Mouse (Mus musculus) MEL (cell line): ENCODE measurements around the gene Depdc7. TPM values are rescaled to one million over a fixed set of nuclear protein-coding genes. Genes with fewer than 3 reads are reported as not detected.

ENCODE experiments used
- DNase-seq: peaks from one replicate; pipeline ENCODE4 v3.0.0; 2011; ENCODE audit warnings: low read depth, low spot score
- H3K27ac ChIP-seq: 2 replicates; pipeline ENCODE4 v1.5.1; 2012; ENCODE audit warnings: low read depth, mild to moderate bottlenecking, control low read depth, low read length, moderate library complexity; ENCODE audit not compliant: control insufficient read depth
- H3K27me3 ChIP-seq, 2 experiments: fragments of 150-350 bp in 1 of 2; sonication (generic) in 1 of 2; 2 replicates each; pipeline ENCODE4 v1.6.1; 2012; ENCODE audit warnings: low read length in 2 of 2, mild to moderate bottlenecking in 2 of 2, improper control_type of control experiment in 1 of 2, moderate library complexity in 1 of 2; ENCODE audit not compliant: insufficient read depth in 2 of 2, control insufficient read depth in 1 of 2
- H3K36me3 ChIP-seq, 2 experiments: 2 replicates each; pipeline ENCODE4 v1.6.1; 2012 to 2014; ENCODE audit warnings: low read length in 2 of 2, improper control_type of control experiment in 1 of 2, inconsistent platforms in 1 of 2, mild to moderate bottlenecking in 1 of 2; ENCODE audit not compliant: insufficient read depth in 2 of 2, control insufficient read depth in 1 of 2
- H3K4me1 ChIP-seq, 2 experiments: fragments of 150-350 bp in 1 of 2; sonication (generic) in 1 of 2; 2 replicates each; pipeline ENCODE4 v1.6.1; 2012; ENCODE audit warnings: low read length in 2 of 2, improper control_type of control experiment in 1 of 2, mild to moderate bottlenecking in 1 of 2; ENCODE audit not compliant: insufficient read depth in 2 of 2, control insufficient read depth in 1 of 2
- H3K4me3 ChIP-seq, 2 experiments: fragments of 150-350 bp in 1 of 2; sonication (generic) in 1 of 2; 2 replicates each; pipeline ENCODE4 v1.5.1; 2012; ENCODE audit warnings: low read depth in 2 of 2, low read length in 2 of 2, mild to moderate bottlenecking in 2 of 2, moderate library complexity in 2 of 2, control low read depth in 1 of 2, improper control_type of control experiment in 1 of 2; ENCODE audit not compliant: control insufficient read depth in 1 of 2, insufficient read depth in 1 of 2
- H3K79me2 ChIP-seq: 2 replicates; pipeline ENCODE4 v1.6.1; 2012; ENCODE audit warnings: mild to moderate bottlenecking, low read length, moderate library complexity; ENCODE audit not compliant: control insufficient read depth, poor library complexity, insufficient read depth
- H3K9ac ChIP-seq: 2 replicates; pipeline ENCODE4 v1.6.1; 2012; ENCODE audit warnings: low read depth, mild to moderate bottlenecking, control low read depth, low read length, moderate library complexity; ENCODE audit not compliant: control insufficient read depth, poor library complexity, severe bottlenecking
- H3K9me3 ChIP-seq: fragments of 150-350 bp; sonication (generic); replicated peaks from 2 replicates; pipeline ENCODE4 v1.6.1; 2012; ENCODE audit warnings: mild to moderate bottlenecking, low read length, improper control_type of control experiment, moderate library complexity; ENCODE audit not compliant: insufficient read depth
- CHD1 ChIP-seq: IDR thresholded peaks from 2 replicates; pipeline ENCODE4 v1.6.1; 2012; ENCODE audit warnings: low read depth, mild to moderate bottlenecking, inconsistent platforms, low read length, improper control_type of control experiment
- CHD2 ChIP-seq: IDR thresholded peaks from 2 replicates; pipeline ENCODE4 v1.6.1; 2011; ENCODE audit warnings: low read length, improper control_type of control experiment
- E2F4 ChIP-seq: IDR thresholded peaks from 2 replicates; pipeline ENCODE4 v1.6.1; 2011; ENCODE audit warnings: low read depth, low read length, improper control_type of control experiment, borderline replicate concordance
- EP300 ChIP-seq, 2 experiments: IDR thresholded peaks; 2 replicates each; pipeline ENCODE4 v1.6.1; 2011; ENCODE audit warnings: improper control_type of control experiment in 2 of 2, low read length in 2 of 2, low read depth in 1 of 2, mild to moderate bottlenecking in 1 of 2
- GATA1 ChIP-seq: IDR thresholded peaks from 2 replicates; pipeline ENCODE4 v1.6.1; 2011; ENCODE audit warnings: low read depth, low read length, improper control_type of control experiment
- MAZ ChIP-seq: IDR thresholded peaks from 2 replicates; pipeline ENCODE4 v1.6.1; 2012; ENCODE audit warnings: low read depth, mild to moderate bottlenecking, inconsistent platforms, low read length, improper control_type of control experiment
- MEF2A ChIP-seq: IDR thresholded peaks from 2 replicates; pipeline ENCODE4 v1.6.1; 2014; ENCODE audit warnings: low read depth, mild to moderate bottlenecking, inconsistent platforms, low read length, improper control_type of control experiment; ENCODE audit not compliant: poor library complexity, insufficient replicate concordance, severe bottlenecking; ENCODE audit errors: extremely low read depth
- NELFE ChIP-seq: IDR thresholded peaks from 2 replicates; pipeline ENCODE4 v1.6.1; 2011; ENCODE audit warnings: low read depth, low read length, improper control_type of control experiment
- POLR2A ChIP-seq, 2 experiments: IDR thresholded peaks; 2 replicates each; pipeline ENCODE4 v1.6.1; 2011 to 2012; ENCODE audit warnings: low read length in 2 of 2, mild to moderate bottlenecking in 2 of 2, control low read depth in 1 of 2, improper control_type of control experiment in 1 of 2, low read depth in 1 of 2, moderate library complexity in 1 of 2; ENCODE audit not compliant: control insufficient read depth in 1 of 2, insufficient read depth in 1 of 2, poor library complexity in 1 of 2
- POLR2AphosphoS2 ChIP-seq: IDR thresholded peaks from 2 replicates; pipeline ENCODE4 v1.6.1; 2011; ENCODE audit warnings: low read length, improper control_type of control experiment
- POLR2AphosphoS5 ChIP-seq: IDR thresholded peaks from 2 replicates; pipeline ENCODE4 v1.6.1; 2012; ENCODE audit warnings: low read depth, borderline replicate concordance, mild to moderate bottlenecking, inconsistent platforms, low read length, moderate library complexity, mixed read lengths
- RCOR1 ChIP-seq: IDR thresholded peaks from 2 replicates; pipeline ENCODE4 v1.6.1; 2012; ENCODE audit warnings: low read depth, mild to moderate bottlenecking, inconsistent platforms, low read length, improper control_type of control experiment
- SIN3A ChIP-seq: IDR thresholded peaks from 2 replicates; pipeline ENCODE4 v1.6.1; 2012; ENCODE audit warnings: low read length, improper control_type of control experiment, inconsistent platforms
- SMC3 ChIP-seq: IDR thresholded peaks from 2 replicates; pipeline ENCODE4 v1.6.1; 2011; ENCODE audit warnings: low read depth, low read length, improper control_type of control experiment
- TBP ChIP-seq: IDR thresholded peaks from 2 replicates; pipeline ENCODE4 v1.8.0; 2011; ENCODE audit warnings: low read depth, low read length, improper control_type of control experiment
- USF2 ChIP-seq, 2 experiments: IDR thresholded peaks; 2 replicates each; pipeline ENCODE4 v1.6.1; 2011 to 2012; ENCODE audit warnings: improper control_type of control experiment in 2 of 2, low read length in 2 of 2, borderline replicate concordance in 1 of 2, inconsistent platforms in 1 of 2, low read depth in 1 of 2, mild to moderate bottlenecking in 1 of 2; ENCODE audit not compliant: insufficient read depth in 1 of 2
- ZC3H11A ChIP-seq: IDR thresholded peaks from 2 replicates; pipeline ENCODE4 v1.6.1; 2012; ENCODE audit warnings: low read depth, mild to moderate bottlenecking, inconsistent platforms, low read length, improper control_type of control experiment
- ZNF384 ChIP-seq: IDR thresholded peaks from 2 replicates; pipeline ENCODE4 v1.6.1; 2012; ENCODE audit warnings: low read depth, mild to moderate bottlenecking, inconsistent platforms, low read length, improper control_type of control experiment
- polyA plus RNA-seq, 2 experiments: library from polyadenylated mRNA; stranded (reverse) in 1 of 2; unstranded in 1 of 2; fragments of >175 nt in 1 of 2; fragments of >200 nt in 1 of 2; gene quantifications; 2 replicates each; pipeline versions ENCODE4 v1.2.1 to v1.2.4; 2012; ENCODE audit warnings: low replicate concordance in 2 of 2, low read depth in 1 of 2; ENCODE audit not compliant: insufficient read length in 2 of 2, insufficient read depth in 1 of 2, missing spikeins in 1 of 2
- total RNA-seq: library from RNA; depleted of rRNA; stranded (reverse); fragments of 300-350 nt; gene quantifications from 2 replicates; pipeline ENCODE4 v1.2.3, GENCODE M21; 2012

Depdc7 gene
- total and polyA plus RNA-seq, 3 experiments, result 7.1 to 8.6 TPM; not detected in 1

- DNase-seq, result peak; percentile 39
- peak overlapping the region; percentile 31 for H3K9ac ChIP-seq
- no peaks in the 10 kb centered on the region for H3K9me3 ChIP-seq
- H3K4me3 ChIP-seq, result no peak overlapping the region
- 0 out of 2 replicates have a peak, but pooled peaks have one; percentile 10 for TF ChIP-seq SIN3A
- TF ChIP-seq NELFE, result no peak
- H3K4me1 ChIP-seq, result peaks cover 7 to 11% of the 10 kb centered on the region in 2 experiments
- H3K79me2 ChIP-seq, result peaks cover 2% of the 10 kb centered on the region; the same call in 1 of the 2 replicates
- H3K36me3 ChIP-seq, result peaks cover 0 to 18% of the 10 kb centered on the region in 2 experiments; a peak in 2 of 4 replicates
- H3K27me3 ChIP-seq, result no peaks in the 10 kb centered on the region
- H3K27ac ChIP-seq, result no peak overlapping the region
These were observed 25.4 kb downstream of the Depdc7 start for GRCm38 (mm10) chr2:104717231-104717735.

- Histone ChIP-seq H3K4me1 (peaks cover 9 to 11% of the 10 kb centered on the region in 2 experiments), H3K4me3 (no peak within 1 kb of the TSS), H3K9me3 (no peaks in the 10 kb centered on the region), H3K36me3 (peaks cover 0 to 14% of the 10 kb centered on the region in 2 experiments; a peak in 2 of 4 replicates), H3K79me2 (peaks cover 11% of the 10 kb centered on the region; the same call in 1 of the 2 replicates), H3K9ac (no peak within 1 kb of the TSS), H3K27me3 (no peaks in the 10 kb centered on the region), H3K27ac (no peak within 1 kb of the TSS)
- no peak for DNase-seq
- no peak for TF ChIP-seq MAZ
- TF ChIP-seq ZNF384, result no peak
- TF ChIP-seq CHD1, result no peak
- no peak for TF ChIP-seq GATA1
- TF ChIP-seq CHD2, result no peak
- no peak for TF ChIP-seq EP300 (IDR thresholded peaks at IDR 0.05; ENCODE audit: low read depth in 1 of 2, low read length in 2 of 2)
- TF ChIP-seq SMC3, result no peak
- TF ChIP-seq TBP, result no peak
- TF ChIP-seq ZC3H11A, result no peak
- TF ChIP-seq POLR2AphosphoS2, result no peak
- no peak for TF ChIP-seq MEF2A
- TF ChIP-seq E2F4, result no peak
- TF ChIP-seq POLR2AphosphoS5, result no peak
- TF ChIP-seq POLR2A (IDR thresholded peaks at IDR 0.05; ENCODE audit: control insufficient read depth in 1 of 2, insufficient read depth in 1 of 2, low read depth in 1 of 2, low read length in 2 of 2, poor library complexity in 1 of 2), result no peak
- no peak for TF ChIP-seq USF2 (IDR thresholded peaks at IDR 0.05; ENCODE audit: borderline replicate concordance in 1 of 2, insufficient read depth in 1 of 2, low read depth in 1 of 2, low read length in 2 of 2)
- no peak for TF ChIP-seq RCOR1
These were observed 26.4 kb downstream of the Depdc7 start, which contains the start of gene Pin1rt1 for GRCm38 (mm10) chr2:104716279-104716678. Gene Pin1rt1, minus strand, starts transcription at chr2:104716379.
